Mouse (Mus musculus) urinary bladder, postnatal 4 days (tissue): Measurements from ENCODE around the gene Kcnk7.

ENCODE experiments used
- DNase-seq, 2 experiments: peaks; one replicate each; pipeline ENCODE4 v3.0.0; 2021 to 2022; ENCODE audit warnings: low spot score in 2 of 2

Gene Kcnk7

GRCm38 (mm10) chr19:5756321-5756985 lies 52.3 kb downstream of the Kcnk7 start:
- DNase-seq = peak in 1 of 2 experiments; percentile 56
